Mouse (Mus musculus) forebrain, embryonic 12.5 days (tissue): ENCODE measurements around the gene Clcnkb. TPM values are rescaled to one million over a fixed set of nuclear protein-coding genes. Genes with fewer than 3 reads are reported as not detected.

ENCODE experiments used
- ATAC-seq: fragments of 200-750 bp; cut with Nextera tagmentation; 2 replicates; pipeline ENCODE4 v1.8.0; 2017; ENCODE audit warnings: moderate TSS enrichment; ENCODE audit not compliant: low FRiP score
- H3K27ac ChIP-seq: fragments of 300-500 bp; sonication (generic); 2 replicates; pipeline ENCODE4 v1.5.1; 2016; ENCODE audit warnings: mild to moderate bottlenecking
- H3K27me3 ChIP-seq: fragments of 300-500 bp; sonication (generic); 2 replicates; pipeline ENCODE4 v1.6.1; 2016; ENCODE audit warnings: mild to moderate bottlenecking
- H3K36me3 ChIP-seq: fragments of 300-500 bp; sonication (generic); replicated peaks from 2 replicates; pipeline ENCODE4 v1.6.1; 2016; ENCODE audit warnings: mild to moderate bottlenecking
- H3K4me1 ChIP-seq: fragments of 300-500 bp; sonication (generic); 2 replicates; pipeline ENCODE4 v1.6.1; 2016
- H3K4me2 ChIP-seq: fragments of 300-500 bp; sonication (generic); 2 replicates; pipeline ENCODE4 v1.6.1; 2016; ENCODE audit warnings: mild to moderate bottlenecking, moderate library complexity
- H3K4me3 ChIP-seq: fragments of 300-500 bp; sonication (generic); replicated peaks from 2 replicates; pipeline ENCODE4 v1.5.1; 2016; ENCODE audit warnings: mild to moderate bottlenecking
- H3K9ac ChIP-seq: fragments of 300-500 bp; sonication (generic); 2 replicates; pipeline ENCODE4 v1.6.1; 2016; ENCODE audit warnings: mild to moderate bottlenecking
- H3K9me3 ChIP-seq: fragments of 300-500 bp; sonication (generic); 2 replicates; pipeline ENCODE4 v1.6.1; 2016
- WGBS: fragments of 180-500 bp; shearing (Covaris S2); methylation state at CpG from one replicate; pipeline ENCODE4 v1.1.7; 2016; 5-methylcytosine and 5-hydroxymethylcytosine counted together
- polyA plus RNA-seq: library from polyadenylated mRNA; unstranded; fragments of >200 nt; fragmentation: Nextera tagmentation; extraction: Ambion mirVana; gene quantifications from 2 replicates; pipeline ENCODE4 v1.2.1, GENCODE M21; 2016

Clcnkb gene
- polyA plus RNA-seq, 1 experiment from 2014 or later: not detected

DNA sequence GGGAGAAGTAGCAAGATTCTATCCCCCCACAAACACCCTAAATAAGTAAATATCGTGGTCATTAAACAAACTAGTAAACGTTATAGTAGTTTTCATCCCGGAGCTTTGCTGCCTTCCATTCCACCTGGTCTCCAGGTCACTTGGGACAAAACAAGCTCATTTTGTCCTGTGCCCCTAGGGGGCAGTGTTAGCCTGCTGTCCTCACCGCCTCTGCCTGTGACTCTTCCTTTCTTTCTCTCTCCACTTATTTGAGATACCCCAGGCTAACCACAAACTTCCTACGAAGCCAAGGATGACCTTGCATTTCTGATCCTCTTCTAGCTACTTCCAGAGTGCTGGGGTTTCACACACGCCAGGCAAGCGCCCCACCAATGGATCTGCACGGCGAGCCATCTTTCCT lies 15.2 kb upstream of the Clcnkb start:
- Histone ChIP-seq H3K9me3 (no peaks in the 10 kb centered on the region), H3K4me3 (no peak overlapping the region), H3K27me3 (peaks cover 7% of the 10 kb centered on the region), H3K9ac (no peak overlapping the region), H3K4me1 (peaks cover 3% of the 10 kb centered on the region), H3K27ac (no peak overlapping the region), H3K36me3 (no peaks in the 10 kb centered on the region), H3K4me2 (no peak overlapping the region)
- ATAC-seq: no peak
- WGBS: 50% methylated on average over 9 of the region's 9 CpGs

DNA sequence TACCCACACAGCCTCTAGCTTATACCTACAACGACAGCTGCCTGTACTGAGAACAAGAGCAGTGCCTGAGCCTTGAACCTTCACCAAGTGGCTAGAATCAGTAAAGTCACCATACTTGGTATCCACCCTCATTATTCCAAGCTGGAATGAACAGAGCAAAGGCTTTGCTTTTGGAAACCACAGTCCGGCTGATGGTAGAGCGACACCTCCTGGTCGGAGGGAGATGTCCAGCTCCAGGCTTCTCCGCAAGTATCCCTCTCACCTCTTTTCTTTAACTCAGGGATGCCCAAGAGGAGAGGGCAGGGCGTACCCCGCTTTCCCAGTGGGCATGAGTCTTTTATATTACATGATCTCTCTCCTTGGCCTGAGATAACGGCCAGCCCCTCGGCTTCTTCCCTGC lies 14.0 kb upstream of the Clcnkb start:
- no peaks in the 10 kb centered on the region for H3K36me3 ChIP-seq

DNA sequence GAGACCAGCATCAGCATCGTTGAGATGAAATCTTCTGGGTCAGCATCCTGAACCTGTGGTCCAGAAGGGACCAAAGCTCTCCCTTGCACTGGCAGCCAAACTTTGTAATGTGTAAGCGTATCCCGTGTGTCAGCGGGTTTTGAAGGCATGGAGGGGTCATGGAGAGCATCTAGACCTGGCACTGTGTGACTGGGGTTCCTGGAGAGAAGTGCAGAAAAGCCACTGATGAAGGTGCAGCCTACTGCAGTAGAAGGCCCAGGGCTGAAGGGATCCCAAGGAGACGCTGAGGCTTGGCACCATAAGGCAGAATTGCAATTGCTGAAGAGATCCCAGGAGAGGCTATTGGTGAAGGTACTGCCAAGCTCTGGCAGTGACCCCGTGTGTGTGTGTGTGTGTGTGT lies 13.6 kb upstream of the Clcnkb start:
- H3K9ac ChIP-seq: no peak overlapping the region
- H3K4me2 ChIP-seq: no peak overlapping the region
- no peak overlapping the region for H3K4me3 ChIP-seq
- no peaks in the 10 kb centered on the region for H3K36me3 ChIP-seq
- H3K4me1 ChIP-seq: peaks cover 13% of the 10 kb centered on the region
- no peaks in the 10 kb centered on the region for H3K9me3 ChIP-seq
- WGBS: 78% methylated on average over 6 of the region's 6 CpGs
- H3K27me3 ChIP-seq: peaks cover 21% of the 10 kb centered on the region
- no peak for ATAC-seq
- no peak overlapping the region for H3K27ac ChIP-seq

More for the DNA sequence above, 14.0 kb upstream of the Clcnkb start:
- no peak overlapping the region for H3K4me3 ChIP-seq
- no peak overlapping the region for H3K4me2 ChIP-seq
- H3K27ac ChIP-seq: no peak overlapping the region
- H3K9me3 ChIP-seq: no peaks in the 10 kb centered on the region
- no peak overlapping the region for H3K9ac ChIP-seq
- peaks cover 17% of the 10 kb centered on the region for H3K27me3 ChIP-seq
- 49% methylated on average over 9 of the region's 9 CpGs for WGBS
- ATAC-seq: no peak
- H3K4me1 ChIP-seq: peaks cover 13% of the 10 kb centered on the region

- no peak overlapping the region for H3K27ac ChIP-seq
- H3K4me3 ChIP-seq: no peak overlapping the region
- no peaks in the 10 kb centered on the region for H3K9me3 ChIP-seq
- 85% methylated on average over 13 of the region's 13 CpGs for WGBS
- no peak for ATAC-seq
- H3K4me2 ChIP-seq: no peak overlapping the region
- peaks cover 32% of the 10 kb centered on the region for H3K27me3 ChIP-seq
- no peak overlapping the region for H3K9ac ChIP-seq
- peaks cover 13% of the 10 kb centered on the region for H3K4me1 ChIP-seq
- H3K36me3 ChIP-seq: no peaks in the 10 kb centered on the region
Observed at GRCm38 (mm10) chr4:141427921-141428320, 12.1 kb upstream of the Clcnkb start.

- Histone ChIP-seq H3K9ac (no peak overlapping the region), H3K36me3 (no peaks in the 10 kb centered on the region), H3K4me2 (no peak overlapping the region), H3K27ac (no peak overlapping the region), H3K9me3 (no peaks in the 10 kb centered on the region), H3K4me3 (no peak overlapping the region), H3K27me3 (peaks cover 32% of the 10 kb centered on the region), H3K4me1 (peaks cover 13% of the 10 kb centered on the region)
- 83% methylated on average over 10 of the region's 10 CpGs for WGBS
- ATAC-seq: no peak
Observed at GRCm38 (mm10) chr4:141426796-141427745, 11.3 kb upstream of the Clcnkb start.

- H3K4me2 ChIP-seq: peak overlapping the region; percentile 57
- peaks cover 37% of the 10 kb centered on the region for H3K27me3 ChIP-seq
- no peak overlapping the region for H3K27ac ChIP-seq
- peaks cover 13% of the 10 kb centered on the region for H3K4me1 ChIP-seq
- H3K9me3 ChIP-seq: no peaks in the 10 kb centered on the region
- H3K4me3 ChIP-seq: peak overlapping the region; percentile 34
- H3K9ac ChIP-seq: peak overlapping the region; percentile 26
- WGBS: 4% methylated on average over 36 of the region's 36 CpGs
- peak; percentile 77 for ATAC-seq
- no peaks in the 10 kb centered on the region for H3K36me3 ChIP-seq
Observed at GRCm38 (mm10) chr4:141425484-141426479, 10.0 kb upstream of the Clcnkb start.

DNA sequence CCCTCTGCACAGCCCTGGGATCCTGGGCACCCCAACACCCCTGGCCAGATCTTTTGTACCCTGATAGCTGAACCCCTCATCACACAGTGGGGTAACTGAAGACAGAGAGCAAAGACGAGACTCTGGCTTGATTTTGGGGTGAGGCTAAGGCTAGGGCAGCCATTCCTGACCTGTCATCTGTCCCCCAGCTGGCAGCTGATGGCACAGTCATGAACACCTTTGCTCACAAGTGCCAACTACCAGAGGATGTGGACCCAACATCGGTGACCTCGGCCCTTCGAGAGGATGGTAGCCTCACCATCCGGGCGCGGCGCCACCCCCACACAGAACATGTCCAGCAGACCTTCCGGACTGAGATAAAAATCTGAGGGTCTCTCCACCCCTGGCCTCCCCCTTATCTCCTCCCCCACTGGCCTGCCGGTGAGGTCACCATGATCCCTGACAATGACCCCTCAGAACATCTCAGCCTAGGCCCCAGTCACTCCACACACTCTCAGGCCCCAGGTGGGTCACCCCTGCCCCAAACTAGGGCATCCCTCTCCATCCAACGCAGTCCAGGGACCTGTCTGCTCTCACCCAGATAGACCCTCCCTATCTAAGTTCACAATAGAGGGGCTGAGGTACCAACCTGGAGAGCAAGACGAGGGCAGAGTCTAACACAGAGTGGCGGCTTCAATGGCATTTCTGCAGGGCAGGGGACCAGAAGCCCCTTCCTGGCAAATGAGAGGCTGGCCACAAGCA lies 8.0 kb upstream of the Clcnkb start:
- no peak overlapping the region for H3K4me3 ChIP-seq
- H3K27ac ChIP-seq: no peak overlapping the region
- no peaks in the 10 kb centered on the region for H3K36me3 ChIP-seq
- H3K27me3 ChIP-seq: peaks cover 37% of the 10 kb centered on the region
- H3K4me1 ChIP-seq: peaks cover 13% of the 10 kb centered on the region
- H3K9me3 ChIP-seq: no peaks in the 10 kb centered on the region
- no peak overlapping the region for H3K9ac ChIP-seq
- no peak for ATAC-seq
- 89% methylated on average over 13 of the region's 13 CpGs for WGBS
- no peak overlapping the region for H3K4me2 ChIP-seq

GRCm38 (mm10) chr4:141423288-141423687 lies 7.5 kb upstream of the Clcnkb start:
- WGBS: 85% methylated on average over 5 of the region's 5 CpGs
- Histone ChIP-seq H3K27me3 (peaks cover 37% of the 10 kb centered on the region), H3K27ac (no peak overlapping the region), H3K36me3 (no peaks in the 10 kb centered on the region), H3K4me2 (no peak overlapping the region), H3K4me3 (no peak overlapping the region), H3K9me3 (no peaks in the 10 kb centered on the region), H3K4me1 (peaks cover 13% of the 10 kb centered on the region), H3K9ac (no peak overlapping the region)
- no peak for ATAC-seq

DNA sequence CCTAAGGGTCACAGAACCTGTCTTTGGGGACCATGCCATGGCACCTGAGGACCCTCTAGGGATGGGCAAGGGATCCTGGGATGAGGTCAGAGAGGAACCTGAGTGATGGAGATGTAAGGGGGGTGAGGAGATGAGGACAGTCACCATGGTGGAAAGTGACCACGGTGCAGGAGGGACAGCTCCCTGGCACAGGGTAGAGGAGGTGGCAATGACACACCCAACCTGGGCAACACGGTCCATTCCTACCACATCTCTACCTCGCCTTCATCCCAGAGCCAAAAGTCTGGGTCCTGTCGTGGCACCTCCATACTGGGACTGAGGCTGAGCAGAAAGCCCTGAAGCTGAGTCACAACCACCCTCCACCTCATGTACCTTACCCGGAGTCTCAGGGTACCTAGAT lies 7.0 kb upstream of the Clcnkb start:
- ATAC-seq: no peak
- no peaks in the 10 kb centered on the region for H3K9me3 ChIP-seq
- H3K4me3 ChIP-seq: no peak overlapping the region
- no peak overlapping the region for H3K4me2 ChIP-seq
- H3K27ac ChIP-seq: no peak overlapping the region
- WGBS: 88% methylated on average over 5 of the region's 5 CpGs
- H3K36me3 ChIP-seq: no peaks in the 10 kb centered on the region
- no peak overlapping the region for H3K9ac ChIP-seq
- H3K27me3 ChIP-seq: peaks cover 37% of the 10 kb centered on the region
- peaks cover 13% of the 10 kb centered on the region for H3K4me1 ChIP-seq

GRCm38 (mm10) chr4:141421423-141421822 lies 5.6 kb upstream of the Clcnkb start:
- H3K4me1 ChIP-seq: peaks cover 13% of the 10 kb centered on the region
- WGBS: 79% methylated on average over 14 of the region's 14 CpGs

GRCm38 (mm10) chr4:141420886-141421285 lies 5.1 kb upstream of the Clcnkb start:
- no peak for ATAC-seq
- no peak overlapping the region for H3K4me2 ChIP-seq
- WGBS: 53% methylated on average over 9 of the region's 9 CpGs
- H3K9me3 ChIP-seq: no peaks in the 10 kb centered on the region
- no peak overlapping the region for H3K9ac ChIP-seq
- H3K36me3 ChIP-seq: no peaks in the 10 kb centered on the region
- peaks cover 29% of the 10 kb centered on the region for H3K27me3 ChIP-seq
- H3K27ac ChIP-seq: no peak overlapping the region
- H3K4me1 ChIP-seq: peaks cover 9% of the 10 kb centered on the region
- H3K4me3 ChIP-seq: no peak overlapping the region

More at GRCm38 (mm10) chr4:141421423-141421822, 5.6 kb upstream of the Clcnkb start:
- no peaks in the 10 kb centered on the region for H3K9me3 ChIP-seq
- no peak overlapping the region for H3K27ac ChIP-seq
- H3K4me3 ChIP-seq: no peak overlapping the region
- no peaks in the 10 kb centered on the region for H3K36me3 ChIP-seq
- no peak overlapping the region for H3K4me2 ChIP-seq
- no peak for ATAC-seq
- peaks cover 34% of the 10 kb centered on the region for H3K27me3 ChIP-seq
- H3K9ac ChIP-seq: no peak overlapping the region
